Mouse (Mus musculus) leukemia stem cell, adult 10-12 weeks (primary cell): ENCODE data around the gene Ift27. TPM values are rescaled to one million over a fixed set of nuclear protein-coding genes. Genes with fewer than 3 reads are reported as not detected.

ENCODE experiments used
- polyA plus RNA-seq: library from polyadenylated mRNA; stranded (reverse); fragments of >175 nt; gene quantifications from 2 replicates; pipeline ENCODE4 v1.2.3, GENCODE M21; 2012; ENCODE audit warnings: low replicate concordance

The Ift27 gene
- 116 and 190 TPM in 2 replicates for polyA plus RNA-seq

GRCm38 (mm10) chr15:78173972-78174886 is at the start of gene Ift27:
Ift27 (minus strand) TSS chr15:78174107.

GRCm38 (mm10) chr15:78206312-78206711 is 32.4 kb upstream of the Ift27 start, which contains the start of gene Pvalb:
Pvalb (minus strand) TSS chr15:78206400.

GRCm38 (mm10) chr15:78119704-78120103 is 54.2 kb downstream of the Ift27 start, which contains the start of gene Cacng2:
Cacng2 (minus strand) TSS chr15:78120028.

Other genes starting within 250 kb of the Ift27 start
- 610 and 613 TPM in 2 replicates for gene Txn2, start 245.1 kb downstream of the Ift27 start, polyA plus RNA-seq
- 0.30 and 1.1 TPM in 2 replicates for gene Foxred2, start 217.4 kb downstream of the Ift27 start, polyA plus RNA-seq
- 24.5 and 39.3 TPM in 2 replicates for gene Eif3d, start 203.3 kb downstream of the Ift27 start, polyA plus RNA-seq
- gene Cacng2, start 54.1 kb downstream of the Ift27 start, polyA plus RNA-seq, result not detected in 2 replicates
- gene Pvalb, start 32.3 kb upstream of the Ift27 start, polyA plus RNA-seq, result not detected in 2 replicates
- 9.5 and 9.8 TPM in 2 replicates for gene Ncf4, start 70.7 kb upstream of the Ift27 start, polyA plus RNA-seq
- 14.7 and 20.1 TPM in 2 replicates for gene Csf2rb2, start 131.6 kb upstream of the Ift27 start, polyA plus RNA-seq
- gene Csf2rb, start 151.6 kb upstream of the Ift27 start, polyA plus RNA-seq, result 26.4 and 33.1 TPM in 2 replicates
- not detected in 2 replicates for gene Tex33, start 221.8 kb upstream of the Ift27 start, polyA plus RNA-seq
- 7.0 and 16.7 TPM in 2 replicates for gene Tst, start 231.8 kb upstream of the Ift27 start, polyA plus RNA-seq
- 126 and 374 TPM in 2 replicates for gene Mpst, start 232.3 kb upstream of the Ift27 start, polyA plus RNA-seq